Mouse (Mus musculus): Measurements from ENCODE around the gene Kcnmb3.
"Not testable (repeated sequence)": the region's sequence is repeated elsewhere in the genome, so short reads cannot be mapped to it uniquely, and the experiment has no call there.

Gene Kcnmb3

GRCm38 (mm10) chr3:32434016-32434415, 58.0 kb downstream of the Kcnmb3 start:
- no peak for DNase-seq (ENCODE audit: low read depth, low spot score)

DNA sequence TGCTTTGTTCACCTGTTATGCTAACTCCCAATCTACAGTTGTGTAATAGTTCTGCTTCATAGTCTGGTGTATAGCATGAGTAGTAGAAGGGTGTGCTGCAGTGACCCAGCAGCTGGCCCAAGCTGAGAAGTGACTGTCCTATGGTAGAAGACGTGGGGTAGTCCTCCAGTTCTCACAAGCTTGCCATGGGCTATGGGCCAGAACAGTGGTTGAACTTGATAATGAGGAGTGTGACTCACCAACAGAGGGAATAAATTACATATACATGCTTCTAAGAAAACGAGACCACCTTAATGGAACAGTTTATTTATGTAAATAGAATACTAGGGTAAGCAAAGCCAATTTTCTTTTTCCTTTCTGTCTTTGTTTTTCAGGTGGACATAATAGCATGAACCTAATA, 61.6 kb downstream of the Kcnmb3 start:
- DNase-seq (ENCODE audit: low read depth, low spot score) = no peak

GRCm38 (mm10) chr3:32429351-32429750, 62.7 kb downstream of the Kcnmb3 start:
- not testable (repeated sequence) for DNase-seq (ENCODE audit: low read depth, low spot score)

DNA sequence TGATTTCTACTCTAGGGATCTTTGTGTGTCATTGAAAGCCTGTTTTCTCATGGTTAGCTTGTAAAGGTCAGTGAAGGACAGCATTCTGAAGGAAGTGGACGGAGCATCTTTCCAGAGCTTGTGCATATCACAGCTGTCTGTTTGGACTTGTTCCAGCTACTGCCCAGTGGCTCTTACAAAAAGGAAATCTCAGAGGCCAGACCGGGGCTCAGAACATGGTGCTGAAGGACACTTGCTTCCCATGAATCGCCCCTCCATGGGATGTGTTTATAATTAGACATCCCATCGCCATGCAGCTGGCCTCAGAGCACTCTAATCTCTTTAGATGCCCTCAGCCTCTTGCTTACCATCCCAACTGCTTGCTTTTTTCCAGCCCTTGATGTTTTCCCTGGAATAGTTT, 63.1 kb downstream of the Kcnmb3 start:
- DNase-seq (ENCODE audit: low read depth, low spot score) = no peak

- DNase-seq (ENCODE audit: low read depth, low spot score) = no peak
Observed at GRCm38 (mm10) chr3:32428361-32428760, 63.7 kb downstream of the Kcnmb3 start.

DNA sequence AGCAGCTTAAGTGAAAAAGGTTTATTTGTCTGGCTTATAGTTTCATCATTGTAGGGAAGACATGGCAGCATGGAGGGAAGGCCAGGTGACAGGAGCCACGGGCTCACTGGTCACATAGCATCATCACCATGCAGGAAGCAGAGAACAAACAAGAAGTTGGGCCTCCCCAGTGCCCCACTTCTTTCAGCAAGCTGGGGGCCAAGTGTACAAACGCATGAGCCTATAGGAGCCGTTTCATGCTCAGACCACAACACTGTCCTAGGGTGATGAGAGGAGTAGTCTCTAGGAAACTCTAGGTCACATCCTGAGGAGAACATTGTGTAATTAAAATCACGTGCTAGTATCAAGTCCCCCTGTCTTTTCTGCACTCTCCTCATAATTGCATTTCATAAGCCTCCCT, 64.3 kb downstream of the Kcnmb3 start:
- no peak for DNase-seq (ENCODE audit: low read depth, low spot score)
